Mouse (Mus musculus) heart, postnatal 4 days (tissue): ENCODE data around the gene Macf1. TPM values are rescaled to one million over a fixed set of nuclear protein-coding genes. Genes with fewer than 3 reads are reported as not detected.
"Not testable (repeated sequence)": the region's sequence is repeated elsewhere in the genome, so short reads cannot be mapped to it uniquely, and the experiment has no call there.

Source experiments
- DNase-seq: peaks from one replicate; pipeline ENCODE4 v3.0.0; 2021
- total RNA-seq, 2 experiments: library from RNA; stranded (reverse); gene quantifications; 2 replicates each; pipeline ENCODE4 v1.2.3; 2021

Gene Macf1
- total RNA-seq, 2 experiments from 2014 or later = 431 to 441 TPM

DNA sequence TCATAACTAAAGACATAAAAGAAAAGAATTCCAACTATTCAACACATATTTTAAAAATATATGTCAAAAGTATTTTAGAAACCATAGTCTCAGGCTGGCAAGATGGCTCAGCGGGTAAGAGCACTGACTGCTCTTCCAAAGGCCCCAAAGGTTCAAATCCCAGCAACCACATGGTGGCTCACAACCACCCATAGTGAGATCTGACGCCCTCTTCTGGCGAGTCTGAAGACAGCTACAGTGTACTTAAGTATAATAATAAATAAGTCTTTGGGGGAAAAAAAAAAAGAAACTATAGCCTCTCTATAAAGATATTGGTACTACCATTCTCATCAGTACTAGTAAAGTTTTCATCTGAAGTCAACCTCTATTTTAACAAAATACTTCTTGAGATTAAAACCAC, 152.2 kb downstream of the Macf1 start:
- DNase-seq = no peak

DNA sequence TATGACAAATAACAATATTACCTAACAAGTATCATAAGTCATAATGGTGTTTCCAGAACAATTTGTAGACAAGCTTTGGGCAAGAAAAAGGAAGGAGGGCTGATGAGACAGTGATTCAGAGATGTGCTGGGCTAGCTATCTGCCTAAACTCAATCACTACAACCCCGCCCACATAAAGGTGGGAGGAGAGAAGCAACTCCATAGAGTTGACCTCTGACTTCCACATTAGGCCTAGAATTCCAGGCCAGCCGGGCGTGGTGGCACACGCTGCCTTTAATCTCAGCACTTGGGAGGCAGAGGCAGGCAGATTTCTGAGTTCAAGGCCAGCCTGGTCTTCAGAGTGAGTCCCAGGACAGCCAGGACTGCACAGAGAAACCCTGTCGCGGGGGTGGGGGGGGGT, 153.2 kb downstream of the Macf1 start:
- DNase-seq = no peak

DNA sequence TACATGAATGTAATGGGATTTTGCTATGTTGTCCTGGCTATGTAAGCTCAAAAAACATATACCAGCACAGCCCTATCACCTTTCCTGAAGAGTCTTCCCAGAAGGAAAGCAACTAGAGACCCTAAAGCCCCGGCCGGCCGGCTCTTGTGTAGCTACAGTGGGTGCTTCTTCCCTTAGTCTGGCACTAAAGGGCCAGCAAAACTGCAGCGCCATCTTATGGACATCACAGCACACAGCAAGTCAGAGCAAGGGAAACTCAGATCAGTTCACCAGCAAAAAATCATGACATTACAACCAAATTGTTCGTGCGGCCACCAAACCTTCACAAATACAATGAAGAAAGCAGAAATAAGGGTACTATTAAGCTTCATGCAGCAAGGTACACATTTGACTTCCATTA, 154.9 kb downstream of the Macf1 start:
- DNase-seq = peak; percentile 55

DNA sequence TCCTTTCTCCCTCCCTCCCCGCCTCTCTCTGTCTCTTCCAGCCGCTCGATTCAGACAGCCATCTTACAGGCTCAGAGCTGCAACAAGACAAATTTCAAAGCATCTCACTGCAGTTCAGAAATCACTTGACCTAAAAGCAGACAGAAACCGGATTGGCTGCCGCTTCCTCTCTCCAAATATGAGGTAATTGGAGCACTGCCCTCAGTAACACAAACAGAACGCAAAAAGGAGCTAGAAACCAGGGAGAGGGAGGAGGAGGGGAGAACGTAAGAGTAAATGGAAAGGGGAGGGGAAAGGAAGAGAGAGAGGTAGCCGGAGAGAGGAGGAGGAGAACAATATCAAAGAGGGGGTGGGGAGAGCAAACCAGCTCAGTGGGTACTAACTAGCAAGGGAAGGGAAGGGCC, 156.6 kb downstream of the Macf1 start:
- DNase-seq = peak; percentile 35

DNA sequence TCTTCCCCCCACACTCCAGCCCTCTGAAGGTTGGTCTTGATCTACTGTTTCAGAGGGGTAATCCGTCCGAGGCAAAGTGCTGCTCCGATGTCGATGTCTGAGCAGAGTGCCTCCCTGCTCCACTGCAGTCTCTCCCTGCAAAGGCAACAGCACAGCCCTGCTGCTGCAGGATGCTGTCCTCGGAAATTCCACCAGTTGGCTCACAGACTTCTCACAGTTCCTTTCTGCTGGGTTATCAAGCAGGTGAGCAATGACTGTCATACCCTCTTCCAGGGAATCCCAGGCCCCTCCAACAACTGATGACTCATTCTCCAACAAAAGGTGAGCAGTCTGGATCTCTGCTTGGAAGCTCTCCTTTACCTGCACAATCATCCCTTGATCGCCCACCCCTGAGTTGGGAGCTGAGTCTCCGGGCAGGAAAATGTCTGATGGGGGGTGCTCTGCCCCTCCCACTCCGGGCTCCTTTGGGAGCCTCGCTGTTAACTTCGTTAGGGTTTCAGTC, 157.3 kb downstream of the Macf1 start:
- no peak for DNase-seq

DNA sequence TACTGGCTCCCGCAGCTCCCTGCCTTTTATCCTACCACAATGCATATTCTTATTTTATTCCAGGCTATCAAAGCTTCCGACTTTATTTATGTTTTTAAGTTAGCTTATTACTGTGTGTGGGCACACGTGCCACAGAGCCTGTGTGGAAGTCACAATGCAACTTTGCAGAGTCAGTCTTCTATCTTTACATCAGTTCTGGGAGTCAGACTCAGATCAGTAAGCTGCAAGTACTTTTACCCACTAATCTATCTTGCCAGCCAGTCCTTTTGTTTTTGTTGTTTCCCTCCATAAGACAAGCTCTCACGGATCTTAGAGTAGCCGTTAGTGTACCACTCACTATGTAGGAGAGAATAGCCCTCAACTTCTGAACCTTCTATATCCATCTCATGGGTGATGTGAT, 159.4 kb downstream of the Macf1 start:
- no peak for DNase-seq

DNA sequence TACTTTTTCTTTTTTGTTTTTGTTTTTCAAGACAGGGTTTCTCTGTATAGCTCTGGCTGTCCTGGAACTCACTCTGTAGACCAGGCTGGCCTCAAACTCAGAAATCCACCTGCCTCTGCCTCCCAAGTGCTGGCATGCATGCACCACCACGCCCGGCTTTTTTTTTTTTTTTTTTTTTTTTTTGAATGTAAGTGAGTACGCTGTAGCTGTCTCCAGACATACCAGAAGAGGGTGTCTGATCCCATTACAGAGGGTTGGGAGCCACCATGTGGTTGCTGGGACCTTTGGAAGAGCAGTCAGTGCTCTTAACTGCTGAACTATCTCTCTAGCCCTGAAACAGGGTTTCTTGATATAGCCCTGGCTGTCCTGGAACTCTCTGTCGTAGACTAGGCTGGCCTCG, 164.0 kb downstream of the Macf1 start:
- not testable (repeated sequence) for DNase-seq

DNA sequence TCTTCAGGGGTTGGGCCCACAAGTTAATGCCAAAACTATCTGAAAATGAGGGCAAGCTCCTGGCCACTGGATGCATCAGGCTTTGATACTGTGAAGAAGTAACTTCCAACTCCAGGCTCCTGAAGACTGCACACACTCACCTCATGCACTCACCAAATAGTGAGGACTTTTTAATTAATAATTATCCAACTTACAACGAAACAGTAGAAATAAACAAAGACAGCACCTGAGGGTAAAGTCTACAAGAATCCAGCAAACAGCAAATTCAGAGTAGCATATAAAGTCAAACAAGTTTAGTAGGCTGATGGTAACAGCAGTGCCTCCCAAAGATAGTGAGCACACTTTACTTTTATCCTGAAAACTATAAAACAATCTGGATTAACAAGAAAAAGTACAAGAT, 168.5 kb downstream of the Macf1 start:
- no peak for DNase-seq

DNA sequence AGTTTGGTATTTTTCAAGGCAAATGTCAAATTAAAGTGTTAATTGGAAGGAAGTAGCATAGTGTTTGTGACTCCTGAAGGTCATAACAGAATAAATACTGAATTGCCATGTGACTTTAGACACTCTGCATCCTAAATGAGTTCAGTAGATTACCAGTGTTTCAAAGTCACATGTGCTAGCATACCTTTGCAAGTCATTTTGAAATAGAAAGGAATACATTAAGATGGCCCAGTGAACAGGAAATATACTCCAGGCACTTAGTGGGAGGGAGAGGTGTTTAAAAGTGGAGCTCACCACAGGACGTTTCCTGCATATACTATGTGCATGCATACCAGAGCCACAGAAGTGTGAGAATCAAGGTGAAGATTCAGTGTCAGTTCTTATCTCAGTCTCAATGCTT, 174.0 kb downstream of the Macf1 start:
- DNase-seq = no peak

DNA sequence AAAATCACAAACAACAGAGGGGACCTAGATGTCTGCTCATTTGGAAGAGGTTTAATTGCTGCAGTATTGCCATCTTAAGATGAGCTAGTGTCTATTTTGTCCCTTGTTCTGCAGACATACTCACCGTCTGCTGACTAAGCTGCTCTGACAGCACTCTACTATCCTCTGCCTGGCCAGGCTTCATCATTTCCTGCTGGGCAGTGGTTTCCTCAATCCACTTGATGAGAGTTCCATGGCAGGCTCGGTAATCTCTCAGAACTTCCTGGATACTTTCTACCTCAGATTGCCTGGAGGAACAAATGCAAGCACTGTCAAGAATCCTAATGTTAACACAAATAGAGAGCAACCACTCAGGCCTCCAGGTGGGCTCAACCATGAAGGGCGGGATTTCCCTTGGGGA, 195.1 kb downstream of the Macf1 start:
- no peak for DNase-seq

DNA sequence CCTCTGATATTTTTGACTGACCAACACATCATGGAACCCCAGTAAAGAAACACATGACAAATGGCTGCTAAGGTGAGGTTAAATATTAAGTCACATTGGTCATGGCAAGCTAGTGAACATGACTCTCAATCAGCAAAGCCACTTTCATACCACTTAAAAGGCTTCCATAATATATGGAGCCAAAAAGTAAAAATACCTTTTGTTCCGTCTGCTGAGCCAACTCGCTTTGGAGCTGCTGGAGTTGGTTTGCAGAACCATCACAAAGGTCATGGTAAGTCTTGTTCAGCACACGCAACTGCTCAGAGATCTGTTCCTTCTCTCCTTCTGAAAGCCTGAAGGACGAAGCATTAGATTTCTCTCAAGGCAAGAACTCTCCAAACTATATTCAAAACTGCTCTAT, 204.2 kb downstream of the Macf1 start:
- no peak for DNase-seq

DNA sequence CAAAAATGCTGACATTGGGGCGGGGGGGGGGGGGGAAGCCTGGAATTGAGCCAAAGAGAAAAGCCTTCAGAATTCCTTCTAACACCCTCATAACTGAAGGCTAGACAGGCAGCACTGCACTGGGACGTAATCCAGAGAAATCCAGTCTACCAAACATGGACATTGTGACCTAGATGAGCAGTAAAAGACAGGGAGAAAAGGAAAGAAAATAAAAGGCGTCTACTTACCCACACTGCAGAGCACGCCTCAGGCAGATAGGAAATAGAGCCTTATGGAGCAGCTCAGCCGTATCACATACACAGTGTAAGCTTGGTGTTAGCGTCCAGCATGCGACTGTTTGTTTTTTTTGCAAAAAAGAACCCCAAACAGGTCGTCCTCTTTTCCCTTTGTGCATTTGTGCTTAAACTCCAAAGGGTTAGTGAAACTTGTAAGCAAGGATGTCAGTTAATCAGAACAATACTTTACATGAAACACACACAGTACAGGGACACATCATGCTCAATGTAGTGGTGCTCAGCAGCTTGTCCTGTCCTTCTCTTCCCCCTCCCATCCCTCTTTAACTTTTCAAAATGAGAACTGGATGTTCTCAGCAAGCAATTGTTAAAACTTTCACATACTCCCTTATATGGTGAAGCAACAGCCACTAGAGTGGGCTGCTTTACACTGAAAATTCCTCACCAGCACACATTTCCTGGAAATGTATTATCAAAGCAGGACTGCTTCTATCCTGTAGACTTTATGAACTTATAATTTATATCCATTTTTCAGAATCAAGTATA, 205.3 kb downstream of the Macf1 start:
- no peak for DNase-seq

DNA sequence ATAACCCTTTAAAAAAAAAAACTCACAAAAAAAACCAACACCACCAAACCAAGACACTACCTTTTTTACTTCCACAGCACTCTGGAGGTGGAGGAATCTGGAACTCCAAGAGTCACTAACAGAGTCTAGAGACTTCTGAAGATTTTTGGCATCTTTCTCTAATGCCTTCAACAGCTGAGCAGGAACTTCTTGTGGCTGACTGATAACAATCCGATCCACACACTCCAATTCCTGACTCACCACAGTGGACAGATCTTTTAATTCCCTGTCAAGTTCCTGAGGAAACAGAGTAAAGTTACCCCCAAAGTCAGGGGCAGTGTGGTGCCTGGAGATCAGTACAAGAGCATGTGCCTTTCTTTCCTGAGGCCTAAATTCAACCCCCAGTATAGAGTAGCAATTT, 218.4 kb downstream of the Macf1 start:
- DNase-seq = no peak

DNA sequence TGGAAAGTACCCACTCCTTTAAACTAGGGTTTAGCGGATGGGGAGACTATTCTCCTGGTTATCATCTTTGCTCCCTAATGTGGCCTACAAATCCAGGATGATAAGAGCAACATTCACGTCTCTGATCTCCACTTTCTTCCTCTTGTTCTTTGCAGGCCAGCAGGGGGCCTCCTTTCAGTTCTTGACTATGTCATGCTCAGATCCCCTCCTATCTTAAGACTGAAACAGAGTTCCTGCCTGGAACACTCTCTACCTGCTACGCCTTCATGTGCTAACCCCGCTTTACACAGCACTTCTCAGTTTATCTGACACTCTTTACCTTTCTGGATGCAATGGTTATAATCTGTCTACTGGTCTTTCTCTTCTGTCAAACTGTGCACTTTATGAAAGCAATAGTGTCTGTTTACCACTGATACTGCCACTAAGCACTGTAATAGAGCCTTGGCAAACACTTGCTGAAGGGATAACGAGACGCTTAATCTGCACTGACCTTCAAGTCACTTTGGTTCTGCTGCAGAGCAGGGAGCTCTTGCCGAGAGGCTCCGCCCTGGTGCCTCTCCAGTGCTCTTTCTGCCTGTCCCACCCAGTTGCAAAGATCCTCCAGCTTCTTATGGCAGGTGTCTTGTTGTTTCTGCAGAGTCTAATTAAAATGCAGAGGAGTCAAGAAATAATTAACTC, 223.4 kb downstream of the Macf1 start:
- peak; percentile 31 for DNase-seq

DNA sequence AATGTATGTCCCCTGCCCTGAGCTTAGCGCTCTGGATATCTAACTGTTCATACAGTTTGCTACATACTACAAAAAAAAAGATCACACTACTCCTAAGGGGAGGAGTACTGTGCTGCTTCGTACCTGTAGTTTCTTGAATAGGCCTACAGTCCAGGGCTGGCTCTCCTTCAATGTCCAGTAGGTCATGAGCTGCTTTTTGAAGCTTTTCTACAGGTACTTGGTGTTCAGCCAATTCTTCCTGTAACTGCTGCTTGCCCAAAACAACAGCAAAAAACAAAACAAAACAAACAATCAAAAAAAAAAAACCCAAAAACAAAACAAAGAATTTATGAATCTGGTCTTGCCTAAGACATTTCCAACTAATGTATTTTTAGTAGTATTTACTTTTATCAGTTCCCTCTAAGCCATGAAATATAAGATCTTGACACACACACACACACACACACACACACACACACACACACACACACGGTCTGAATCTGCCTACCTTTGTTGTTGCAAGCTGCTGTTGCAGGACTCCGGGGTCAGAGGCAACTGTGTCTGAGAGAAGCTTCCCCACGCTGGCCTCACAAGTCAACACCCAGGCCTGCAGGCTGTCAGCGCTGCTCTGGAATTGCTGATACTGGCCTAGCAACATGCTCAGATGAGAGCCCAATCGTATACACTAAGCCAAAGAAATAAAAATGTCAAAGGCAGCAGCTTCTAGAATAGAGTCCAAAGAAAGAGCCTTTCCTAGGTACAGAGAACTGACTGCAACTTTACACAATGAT, 229.1 kb downstream of the Macf1 start:
- DNase-seq = peak; percentile 71

DNA sequence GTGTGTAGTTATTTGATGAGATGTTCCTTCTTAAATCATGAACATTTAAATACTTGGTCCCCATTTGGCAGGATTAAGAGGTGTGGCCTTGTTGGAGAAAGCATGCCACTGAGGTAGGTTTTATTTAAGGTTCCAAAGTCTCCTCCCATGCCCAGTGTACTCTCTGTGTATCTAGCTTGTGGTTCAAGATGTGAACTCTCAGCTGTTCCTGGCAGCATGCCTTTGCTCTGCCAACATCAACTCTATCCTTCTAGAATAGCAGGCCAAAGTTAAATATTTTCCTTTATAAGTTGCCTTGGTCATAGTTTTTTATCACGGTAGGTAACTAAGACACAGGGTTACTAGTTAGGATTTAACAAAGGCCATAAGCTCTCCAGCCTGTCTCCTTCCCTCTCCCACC, 230.4 kb downstream of the Macf1 start:
- DNase-seq = no peak

DNA sequence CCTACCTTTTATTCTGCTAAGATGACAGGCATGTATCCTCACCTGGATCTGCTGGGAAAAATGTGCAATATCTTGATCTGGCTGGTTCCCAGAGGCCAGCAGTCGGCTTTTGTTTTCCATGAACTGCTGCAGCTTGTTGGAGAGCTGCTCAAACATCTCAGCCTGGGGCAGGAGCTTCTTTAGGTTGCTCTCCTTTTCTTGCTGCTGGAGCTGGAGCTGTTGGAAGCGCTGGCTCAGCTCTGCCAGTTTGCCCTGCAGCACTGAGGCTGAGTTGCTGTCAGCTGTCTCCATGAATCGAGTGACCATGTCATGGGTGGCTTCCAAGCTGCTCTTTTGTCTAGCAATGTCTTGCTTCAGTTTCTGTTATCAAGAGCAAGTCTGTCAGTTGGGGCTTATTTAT, 232.2 kb downstream of the Macf1 start:
- DNase-seq = no peak

DNA sequence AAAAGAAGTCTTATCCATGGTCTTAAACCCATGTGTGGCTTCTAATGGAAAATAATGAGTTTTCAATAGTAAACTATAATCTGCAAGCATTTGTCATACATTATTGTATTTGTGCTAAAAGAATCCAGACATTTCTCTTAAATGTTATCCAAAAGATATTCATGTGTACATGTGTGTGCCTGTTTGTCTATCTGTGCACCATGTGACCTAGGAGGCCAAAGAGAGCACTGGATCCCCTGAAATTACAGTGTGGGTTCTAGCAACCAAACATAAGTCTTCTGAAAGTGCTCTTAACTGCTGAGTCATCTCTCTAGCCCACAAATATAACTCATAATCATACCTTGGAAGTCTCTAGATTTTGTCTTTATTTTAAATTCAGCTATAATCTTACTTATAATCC, 234.9 kb downstream of the Macf1 start:
- no peak for DNase-seq

DNA sequence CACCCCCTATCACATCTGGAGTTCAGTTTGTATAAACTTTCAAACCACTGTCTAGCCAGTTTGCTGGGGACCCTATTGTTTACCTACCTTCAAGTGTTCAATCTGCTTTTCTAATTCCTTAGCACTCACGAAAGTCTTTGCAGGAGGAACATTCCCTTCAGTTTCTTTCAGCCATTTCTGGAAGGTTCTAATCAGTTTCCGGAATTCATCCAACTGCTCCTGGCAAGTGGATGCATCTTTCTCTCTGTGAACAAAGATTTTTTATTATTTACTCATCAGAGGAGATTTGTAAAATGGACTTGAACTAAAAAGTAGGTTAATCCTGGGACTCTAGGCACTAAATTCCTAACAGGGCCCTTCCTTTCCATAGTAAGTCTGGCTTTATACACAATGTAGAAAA, 236.1 kb downstream of the Macf1 start:
- no peak for DNase-seq

DNA sequence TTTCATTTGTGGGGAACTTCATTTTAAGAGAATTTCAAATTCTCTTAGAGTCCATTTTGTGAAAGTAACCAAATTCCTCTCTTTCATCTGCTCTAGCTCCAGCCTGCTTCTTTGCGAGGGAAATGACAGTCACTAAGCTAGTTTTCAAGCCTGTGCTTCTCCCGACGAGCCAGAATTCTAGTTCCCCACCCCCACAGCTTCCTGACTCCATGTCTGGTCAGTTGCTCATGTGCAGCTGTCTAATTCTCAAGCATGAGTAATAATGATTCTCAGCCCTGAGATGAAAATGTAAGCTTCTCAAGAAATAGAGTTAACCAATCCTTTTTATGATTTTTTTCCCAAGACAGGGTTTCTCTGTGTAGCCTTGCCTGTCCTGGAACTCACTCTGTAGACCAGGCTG, 236.9 kb downstream of the Macf1 start:
- DNase-seq = peak; percentile 54

DNA sequence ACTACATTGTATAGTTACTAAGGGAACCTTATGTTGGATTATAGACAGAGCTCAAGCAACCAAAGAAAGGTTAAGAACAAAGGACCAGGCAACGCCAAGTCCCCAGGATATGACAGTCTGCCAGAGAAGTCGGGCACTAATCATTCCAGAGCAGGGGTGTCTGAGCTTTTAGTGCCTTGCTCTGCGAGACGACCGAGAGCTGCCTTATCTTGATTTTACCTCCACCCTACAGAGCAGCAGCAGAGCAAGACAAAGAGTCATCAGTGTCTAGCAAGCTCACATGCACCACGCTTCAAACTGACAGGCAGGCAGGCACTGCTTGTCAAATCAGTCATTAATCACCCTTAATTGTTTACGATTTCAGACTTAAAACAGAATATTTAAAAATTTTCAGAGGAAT, 237.4 kb downstream of the Macf1 start:
- DNase-seq = no peak

DNA sequence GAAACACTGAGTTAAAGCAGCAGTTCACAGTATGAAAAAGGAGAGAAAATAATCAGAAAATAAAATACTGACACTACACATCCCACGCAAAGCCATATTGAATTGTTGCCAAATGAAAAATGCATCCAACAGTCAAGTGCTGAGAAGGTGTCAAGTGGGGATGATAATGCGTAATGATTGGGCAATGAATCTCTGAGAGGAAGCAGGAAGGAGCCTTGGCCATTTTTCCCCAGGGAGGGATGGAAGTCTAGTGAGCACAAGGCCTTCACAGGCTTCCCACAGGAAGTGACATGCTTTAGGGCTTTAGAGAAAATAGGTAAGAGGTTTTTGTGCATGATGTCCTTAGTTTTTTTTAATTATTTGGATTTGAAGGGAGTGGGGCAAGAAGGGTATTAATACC, 237.9 kb downstream of the Macf1 start:
- not testable (repeated sequence) for DNase-seq

DNA sequence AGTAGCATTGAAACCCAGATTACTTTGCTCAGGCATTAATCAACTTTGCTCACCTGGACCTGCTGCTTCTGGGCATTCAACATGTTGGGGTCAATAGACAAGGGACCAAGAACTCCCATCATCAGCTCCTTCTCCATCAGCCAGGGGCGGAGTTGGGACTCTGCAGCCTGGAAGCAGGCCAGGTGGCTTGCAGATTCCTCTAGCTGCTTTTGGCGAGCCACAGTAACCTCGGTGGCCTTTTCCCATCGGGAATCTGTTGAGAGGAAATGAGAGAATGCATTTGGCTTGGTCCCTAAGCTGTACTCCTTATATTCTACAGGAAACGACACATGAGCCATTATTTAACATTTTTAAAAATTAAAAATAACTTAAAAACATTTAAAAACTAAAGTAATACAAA, 245.7 kb downstream of the Macf1 start:
- peak; percentile 87 for DNase-seq
